Mouse (Mus musculus) heart, embryonic 16.5 days (tissue): Measurements from ENCODE around the gene Cstf2t. TPM values are rescaled to one million over a fixed set of nuclear protein-coding genes. Genes with fewer than 3 reads are reported as not detected.

Source experiments
- ATAC-seq: fragments of 200-750 bp; cut with Nextera tagmentation; replicated peaks from 2 replicates; pipeline ENCODE4 v1.8.0; 2017; ENCODE audit warnings: moderate number of reproducible peaks; ENCODE audit not compliant: insufficient read depth, low FRiP score; ENCODE audit errors: extremely low read depth
- H3K27ac ChIP-seq: fragments of 300-500 bp; sonication (generic); 2 replicates; pipeline ENCODE4 v1.5.1; 2014; ENCODE audit warnings: mild to moderate bottlenecking, low read length, control low read depth, moderate library complexity
- H3K27me3 ChIP-seq: fragments of 300-500 bp; sonication (generic); 2 replicates; pipeline ENCODE4 v1.6.1; 2014; ENCODE audit warnings: low read length, mixed read lengths; ENCODE audit not compliant: control insufficient read depth, insufficient read depth
- H3K36me3 ChIP-seq: fragments of 300-500 bp; sonication (generic); 2 replicates; pipeline ENCODE4 v1.6.1; 2014; ENCODE audit not compliant: control insufficient read depth, insufficient read depth
- H3K4me1 ChIP-seq: fragments of 300-500 bp; sonication (generic); 2 replicates; pipeline ENCODE4 v1.6.1; 2014; ENCODE audit warnings: low read length, mixed read lengths; ENCODE audit not compliant: control insufficient read depth, insufficient read depth
- H3K4me2 ChIP-seq: fragments of 300-500 bp; sonication (generic); 2 replicates; pipeline ENCODE4 v1.6.1; 2014; ENCODE audit warnings: low read depth, mild to moderate bottlenecking, control low read depth, low read length
- H3K4me3 ChIP-seq: fragments of 300-500 bp; sonication (generic); 2 replicates; pipeline ENCODE4 v1.5.1; 2014; ENCODE audit warnings: mild to moderate bottlenecking, control low read depth, low read length
- H3K9ac ChIP-seq: fragments of 300-500 bp; sonication (generic); 2 replicates; pipeline ENCODE4 v1.6.1; 2014; ENCODE audit warnings: low read length, control low read depth
- H3K9me3 ChIP-seq: fragments of 300-500 bp; sonication (generic); replicated peaks from 2 replicates; pipeline ENCODE4 v1.6.1; 2016; ENCODE audit warnings: low read length; ENCODE audit not compliant: control insufficient read depth
- WGBS: fragments of 180-500 bp; shearing (Covaris S2); extraction: QIAGEN DNeasy Blood & Tissue Kit; methylation state at CpG from one replicate; pipeline ENCODE4 v1.1.7; 2014; 5-methylcytosine and 5-hydroxymethylcytosine counted together
- polyA plus RNA-seq: library from polyadenylated mRNA; unstranded; fragments of >200 nt; fragmentation: Nextera tagmentation; extraction: Ambion mirVana; gene quantifications from 2 replicates; pipeline ENCODE4 v1.2.1, GENCODE M21; 2015

Gene Cstf2t
- polyA plus RNA-seq = 38.3 and 39.2 TPM in 2 replicates

- H3K4me1 ChIP-seq = peaks cover 22% of the 10 kb centered on the region
- 1% methylated on average over 56 of the region's 56 CpGs for WGBS
- ATAC-seq = peak; percentile 100
These were observed at the start of gene Cstf2t for GRCm38 (mm10) chr19:31082662-31083429. Gene Cstf2t (plus strand): TSS chr19:31082837.

GRCm38 (mm10) chr19:31038951-31039350 lies 43.7 kb upstream of the Cstf2t start:
- ATAC-seq = no peak
- no peaks in the 10 kb centered on the region for H3K27me3 ChIP-seq
- 65% methylated on average over 3 of the region's 3 CpGs for WGBS
- no peak overlapping the region for H3K4me3 ChIP-seq
- H3K9me3 ChIP-seq = no peaks in the 10 kb centered on the region
- no peak overlapping the region for H3K4me2 ChIP-seq
- no peaks in the 10 kb centered on the region for H3K36me3 ChIP-seq
- no peak overlapping the region for H3K27ac ChIP-seq
- H3K9ac ChIP-seq = no peak overlapping the region
- H3K4me1 ChIP-seq = no peaks in the 10 kb centered on the region

More at GRCm38 (mm10) chr19:31082662-31083429, at the start of gene Cstf2t:
- Histone ChIP-seq H3K27me3 (no peaks in the 10 kb centered on the region), H3K36me3 (peaks cover 26% of the 10 kb centered on the region), H3K4me3 (peak within 1 kb of the TSS; percentile 89), H3K4me2 (peak within 1 kb of the TSS; percentile 82), H3K27ac (peak within 1 kb of the TSS; percentile 88), H3K9me3 (no peaks in the 10 kb centered on the region), H3K9ac (peak within 1 kb of the TSS; percentile 91)

GRCm38 (mm10) chr19:31040948-31041847 lies 41.4 kb upstream of the Cstf2t start:
- no peak for ATAC-seq
- Histone ChIP-seq H3K27ac (no peak overlapping the region), H3K27me3 (no peaks in the 10 kb centered on the region), H3K4me1 (no peaks in the 10 kb centered on the region), H3K9me3 (no peaks in the 10 kb centered on the region), H3K9ac (no peak overlapping the region), H3K36me3 (no peaks in the 10 kb centered on the region), H3K4me3 (no peak overlapping the region), H3K4me2 (no peak overlapping the region)
- 83% methylated on average over 2 of the region's 2 CpGs for WGBS

- 97% methylated on average over 4 of the region's 4 CpGs for WGBS
- no peaks in the 10 kb centered on the region for H3K9me3 ChIP-seq
- H3K27me3 ChIP-seq = no peaks in the 10 kb centered on the region
- no peaks in the 10 kb centered on the region for H3K36me3 ChIP-seq
- H3K4me2 ChIP-seq = no peak overlapping the region
- H3K4me3 ChIP-seq = no peak overlapping the region
- no peaks in the 10 kb centered on the region for H3K4me1 ChIP-seq
- no peak overlapping the region for H3K27ac ChIP-seq
- no peak overlapping the region for H3K9ac ChIP-seq
- ATAC-seq = no peak
These were observed 36.0 kb upstream of the Cstf2t start for GRCm38 (mm10) chr19:31046601-31047000.

GRCm38 (mm10) chr19:31064740-31065139 lies 17.9 kb upstream of the Cstf2t start:
- H3K27ac ChIP-seq = peak overlapping the region; percentile 68
- H3K9ac ChIP-seq = no peak overlapping the region
- H3K4me1 ChIP-seq = no peaks in the 10 kb centered on the region
- ATAC-seq = no peak
- H3K27me3 ChIP-seq = no peaks in the 10 kb centered on the region
- 53% methylated on average over 1 of the region's 1 CpGs for WGBS
- H3K4me3 ChIP-seq = no peak overlapping the region
- H3K4me2 ChIP-seq = peak overlapping the region; percentile 20; the same call in 1 of the 2 replicates
- no peaks in the 10 kb centered on the region for H3K36me3 ChIP-seq
- H3K9me3 ChIP-seq = no peaks in the 10 kb centered on the region

- peak; percentile 84 for ATAC-seq
- no peaks in the 10 kb centered on the region for H3K36me3 ChIP-seq
- H3K9ac ChIP-seq = no peak overlapping the region
- no peaks in the 10 kb centered on the region for H3K4me1 ChIP-seq
- H3K27ac ChIP-seq = peak overlapping the region; percentile 68
- H3K9me3 ChIP-seq = no peaks in the 10 kb centered on the region
- H3K27me3 ChIP-seq = no peaks in the 10 kb centered on the region
- 51% methylated on average over 11 of the region's 11 CpGs for WGBS
- no peak overlapping the region for H3K4me3 ChIP-seq
- peak overlapping the region; percentile 20; the same call in 1 of the 2 replicates for H3K4me2 ChIP-seq
These were observed 17.3 kb upstream of the Cstf2t start for GRCm38 (mm10) chr19:31065206-31065781.

- H3K27ac ChIP-seq = no peak overlapping the region
- peak overlapping the region; percentile 35 for H3K4me3 ChIP-seq
- H3K9me3 ChIP-seq = no peaks in the 10 kb centered on the region
- no peaks in the 10 kb centered on the region for H3K4me1 ChIP-seq
- H3K36me3 ChIP-seq = no peaks in the 10 kb centered on the region
- peak overlapping the region; percentile 47 for H3K9ac ChIP-seq
- no peaks in the 10 kb centered on the region for H3K27me3 ChIP-seq
- ATAC-seq = peak; percentile 45; the same call in 1 of the 2 replicates
- H3K4me2 ChIP-seq = peak overlapping the region; percentile 57
- 52% methylated on average over 24 of the region's 24 CpGs for WGBS
These were observed 8.5 kb upstream of the Cstf2t start for GRCm38 (mm10) chr19:31073959-31074716.

GRCm38 (mm10) chr19:31074717-31075063 lies 7.9 kb upstream of the Cstf2t start:
- H3K4me3 ChIP-seq = peak overlapping the region; percentile 35

More at GRCm38 (mm10) chr19:31074717-31075063, 7.9 kb upstream of the Cstf2t start:
- H3K36me3 ChIP-seq = no peaks in the 10 kb centered on the region
- peak overlapping the region; percentile 57 for H3K4me2 ChIP-seq
- no peaks in the 10 kb centered on the region for H3K9me3 ChIP-seq
- no peak for ATAC-seq
- H3K4me1 ChIP-seq = no peaks in the 10 kb centered on the region
- peak overlapping the region; percentile 47 for H3K9ac ChIP-seq
- WGBS = 10% methylated on average over 3 of the region's 3 CpGs
- no peak overlapping the region for H3K27ac ChIP-seq
- H3K27me3 ChIP-seq = no peaks in the 10 kb centered on the region
